Mouse (Mus musculus) testis, adult 2 months (tissue): ENCODE measurements at regions not wholly inside any gene's neighbourhood (a gene's known extent, or its start where the extent isn't known, plus 50 kb on each side); places are given as distances from the start of the nearest gene placed in this dataset.

Source experiments
- H3K27ac ChIP-seq: fragments of 200-500 bp; 2 replicates; pipeline ENCODE4 v1.5.1; 2012; ENCODE audit warnings: low read depth, low read length; ENCODE audit not compliant: control insufficient read depth, insufficient read depth
- H3K27me3 ChIP-seq: fragments of 200-500 bp; 2 replicates; pipeline ENCODE4 v1.6.1; 2012; ENCODE audit warnings: mild to moderate bottlenecking, low read length, moderate library complexity; ENCODE audit not compliant: control insufficient read depth, insufficient read depth
- H3K36me3 ChIP-seq: fragments of 200-500 bp; 2 replicates; pipeline ENCODE4 v1.6.1; 2012; ENCODE audit warnings: mild to moderate bottlenecking, low read length; ENCODE audit not compliant: control insufficient read depth, insufficient read depth
- H3K4me1 ChIP-seq: fragments of 200-500 bp; 2 replicates; pipeline ENCODE4 v1.6.1; 2012; ENCODE audit warnings: low read length; ENCODE audit not compliant: control insufficient read depth, insufficient read depth
- H3K4me3 ChIP-seq: fragments of 200-500 bp; 2 replicates; pipeline ENCODE4 v1.5.1; 2012; ENCODE audit warnings: low read depth, mild to moderate bottlenecking, low read length, moderate library complexity, mixed read lengths; ENCODE audit not compliant: control insufficient read depth
- CTCF ChIP-seq: fragments of 200-500 bp; IDR thresholded peaks from 2 replicates; pipeline ENCODE4 v1.5.1; 2012; ENCODE audit warnings: low read depth, mild to moderate bottlenecking, inconsistent platforms, low read length, moderate library complexity; ENCODE audit not compliant: control insufficient read depth, insufficient read depth, insufficient replicate concordance
- POLR2A ChIP-seq: fragments of 200-500 bp; IDR thresholded peaks from 2 replicates; pipeline ENCODE4 v1.6.1; 2012; ENCODE audit warnings: low read depth, mild to moderate bottlenecking, inconsistent platforms, low read length, moderate library complexity; ENCODE audit not compliant: control insufficient read depth

DNA sequence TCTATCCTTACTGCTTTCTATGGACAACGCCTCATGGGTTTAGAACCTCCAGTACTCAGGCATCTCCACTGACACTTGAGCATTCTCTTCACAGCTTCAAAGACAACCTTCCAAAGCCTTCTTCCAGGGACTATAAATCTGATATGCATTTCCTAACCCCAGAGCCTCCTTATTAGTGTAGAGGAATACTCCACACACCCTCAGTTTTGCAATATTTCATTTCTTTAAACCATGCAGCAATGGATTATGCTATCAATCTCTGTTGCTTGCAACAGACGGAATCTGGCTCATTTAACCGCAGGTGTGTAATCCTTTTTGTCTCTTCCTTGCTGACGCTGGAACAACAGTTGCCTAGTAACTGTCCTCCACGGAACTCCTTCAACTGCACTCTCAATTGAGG is 988.4 kb upstream of the Cdh10 start:
- Histone ChIP-seq H3K27ac (no peak overlapping the region), H3K4me3 (no peak overlapping the region), H3K4me1 (no peaks in the 10 kb centered on the region), H3K27me3 (no peaks in the 10 kb centered on the region), H3K36me3 (no peaks in the 10 kb centered on the region)
- TF ChIP-seq POLR2A (no peak), CTCF (no peak)

DNA sequence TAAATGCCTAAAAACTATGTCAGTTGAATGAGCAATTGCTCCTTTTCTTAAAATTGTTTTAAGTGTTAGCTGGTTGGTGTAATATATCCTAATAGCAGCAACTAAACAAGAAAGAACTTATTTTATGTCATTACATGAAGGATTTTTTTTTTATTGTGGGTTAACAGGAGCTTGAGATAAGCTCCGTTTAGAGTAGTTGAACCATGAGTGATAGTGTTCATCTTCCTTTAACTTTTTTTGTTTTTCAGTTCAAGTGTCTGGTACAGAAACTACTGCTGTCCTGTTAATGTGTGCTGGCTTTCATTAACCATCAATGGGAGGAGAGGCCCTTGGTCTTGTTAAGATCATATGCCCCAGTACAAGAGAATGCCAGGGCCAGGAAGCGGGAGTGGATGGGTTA is 986.8 kb upstream of the Cdh10 start:
- Histone ChIP-seq H3K36me3 (no peaks in the 10 kb centered on the region), H3K4me1 (no peaks in the 10 kb centered on the region), H3K27ac (no peak overlapping the region), H3K4me3 (no peak overlapping the region), H3K27me3 (no peaks in the 10 kb centered on the region)
- TF ChIP-seq POLR2A (no peak), CTCF (no peak)

GRCm38 (mm10) chr15:17880168-17880567 is 938.6 kb upstream of the Cdh10 start:
- Histone ChIP-seq H3K4me3 (no peak overlapping the region), H3K36me3 (no peaks in the 10 kb centered on the region), H3K27ac (no peak overlapping the region), H3K27me3 (no peaks in the 10 kb centered on the region), H3K4me1 (no peaks in the 10 kb centered on the region)
- TF ChIP-seq CTCF, result no peak
- TF ChIP-seq POLR2A, result no peak

GRCm38 (mm10) chr15:17889309-17889708 is 929.4 kb upstream of the Cdh10 start:
- no peak overlapping the region for H3K27ac ChIP-seq
- TF ChIP-seq CTCF (no peak), POLR2A (no peak)
- H3K4me1 ChIP-seq, result no peaks in the 10 kb centered on the region
- no peaks in the 10 kb centered on the region for H3K27me3 ChIP-seq
- no peaks in the 10 kb centered on the region for H3K36me3 ChIP-seq
- H3K4me3 ChIP-seq, result no peak overlapping the region

- TF ChIP-seq CTCF, result no peak
- no peak for TF ChIP-seq POLR2A
- Histone ChIP-seq H3K27ac (no peak overlapping the region), H3K27me3 (no peaks in the 10 kb centered on the region), H3K36me3 (no peaks in the 10 kb centered on the region), H3K4me1 (no peaks in the 10 kb centered on the region), H3K4me3 (no peak overlapping the region)
Measured at GRCm38 (mm10) chr15:17900026-17900425, 918.7 kb upstream of the Cdh10 start.

DNA sequence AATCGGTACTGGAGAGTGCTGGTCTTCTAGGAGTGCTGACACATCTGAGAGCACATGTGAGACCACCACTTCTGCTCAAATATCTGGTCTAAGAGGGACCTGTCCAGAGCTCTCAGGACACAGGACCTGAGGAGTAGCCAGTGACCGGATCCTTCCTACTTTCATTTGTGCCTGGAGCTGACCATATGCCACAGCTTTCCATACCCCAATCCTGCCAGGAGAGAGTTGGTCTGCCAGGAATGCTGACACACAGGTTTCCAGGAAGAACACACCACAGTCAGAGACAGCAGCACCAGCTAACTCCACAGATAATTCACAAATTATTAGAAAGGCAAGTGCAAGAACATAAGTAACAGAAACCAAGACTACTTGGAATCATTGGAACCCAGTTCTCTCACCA is 906.5 kb upstream of the Cdh10 start:
- H3K4me1 ChIP-seq, result no peaks in the 10 kb centered on the region

GRCm38 (mm10) chr15:17932573-17932972 is 886.2 kb upstream of the Cdh10 start:
- TF ChIP-seq POLR2A, result no peak
- TF ChIP-seq CTCF, result no peak
- no peak overlapping the region for H3K4me3 ChIP-seq
- H3K4me1 ChIP-seq, result no peaks in the 10 kb centered on the region
- H3K36me3 ChIP-seq, result no peaks in the 10 kb centered on the region
- H3K27ac ChIP-seq, result no peak overlapping the region
- no peaks in the 10 kb centered on the region for H3K27me3 ChIP-seq

More for the DNA sequence above, 906.5 kb upstream of the Cdh10 start:
- no peaks in the 10 kb centered on the region for H3K27me3 ChIP-seq
- H3K36me3 ChIP-seq, result no peaks in the 10 kb centered on the region
- H3K4me3 ChIP-seq, result no peak overlapping the region
- H3K27ac ChIP-seq, result no peak overlapping the region
- TF ChIP-seq CTCF (no peak), POLR2A (no peak)

- Histone ChIP-seq H3K27ac (peak overlapping the region; percentile 91), H3K27me3 (no peaks in the 10 kb centered on the region), H3K36me3 (no peaks in the 10 kb centered on the region), H3K4me1 (no peaks in the 10 kb centered on the region), H3K4me3 (peak overlapping the region; percentile 90)
- TF ChIP-seq POLR2A (peak; percentile 73), CTCF (no peak)
Measured at GRCm38 (mm10) chr15:17933875-17934274, 884.9 kb upstream of the Cdh10 start.
